Mouse (Mus musculus): Measurements from ENCODE around the gene Vsig10.
"Not testable (repeated sequence)": the region's sequence is repeated elsewhere in the genome, so short reads cannot be mapped to it uniquely, and the experiment has no call there.

Gene Vsig10

GRCm38 (mm10) chr5:117355648-117356303 is 36.9 kb downstream of the Vsig10 start:
- no peak for DNase-seq (ENCODE audit: low read depth, low spot score)

GRCm38 (mm10) chr5:117356365-117357128 is 37.7 kb downstream of the Vsig10 start:
- no peak for DNase-seq (ENCODE audit: low read depth, low spot score)

GRCm38 (mm10) chr5:117357129-117357477 is 38.2 kb downstream of the Vsig10 start, which contains the start of gene Wsb2:
Gene Wsb2 (plus strand): TSS chr5:117357304.
- DNase-seq (ENCODE audit: low read depth, low spot score): no peak

- no peak for DNase-seq (ENCODE audit: low read depth, low spot score)
These were observed 38.8 kb downstream of the Vsig10 start for GRCm38 (mm10) chr5:117357478-117358247.

GRCm38 (mm10) chr5:117358248-117358630 is 39.4 kb downstream of the Vsig10 start:
- DNase-seq (ENCODE audit: low read depth, low spot score): no peak

GRCm38 (mm10) chr5:117358725-117359124 is 39.8 kb downstream of the Vsig10 start:
- no peak for DNase-seq (ENCODE audit: low read depth, low spot score)

GRCm38 (mm10) chr5:117359497-117360227 is 40.8 kb downstream of the Vsig10 start:
- no peak for DNase-seq (ENCODE audit: low read depth, low spot score)

- no peak for DNase-seq (ENCODE audit: low read depth, low spot score)
These were observed 41.3 kb downstream of the Vsig10 start for GRCm38 (mm10) chr5:117360228-117360515.

- DNase-seq (ENCODE audit: low read depth, low spot score): no peak
These were observed 42.0 kb downstream of the Vsig10 start for GRCm38 (mm10) chr5:117360631-117361541.

GRCm38 (mm10) chr5:117361590-117361989 is 42.7 kb downstream of the Vsig10 start:
- DNase-seq (ENCODE audit: low read depth, low spot score): no peak

- DNase-seq (ENCODE audit: low read depth, low spot score): no peak
These were observed 44.3 kb downstream of the Vsig10 start for GRCm38 (mm10) chr5:117363066-117363782.

- DNase-seq (ENCODE audit: low read depth, low spot score): no peak
These were observed 45.9 kb downstream of the Vsig10 start for GRCm38 (mm10) chr5:117364821-117365220.

GRCm38 (mm10) chr5:117365904-117366561 is 47.1 kb downstream of the Vsig10 start:
- no peak for DNase-seq (ENCODE audit: low read depth, low spot score)

- no peak for DNase-seq (ENCODE audit: low read depth, low spot score)
These were observed 48.3 kb downstream of the Vsig10 start for GRCm38 (mm10) chr5:117367206-117367605.

- no peak for DNase-seq (ENCODE audit: low read depth, low spot score)
These were observed 51.7 kb downstream of the Vsig10 start for GRCm38 (mm10) chr5:117370592-117370991.

GRCm38 (mm10) chr5:117373418-117373817 is 54.5 kb downstream of the Vsig10 start:
- no peak for DNase-seq (ENCODE audit: low read depth, low spot score)

GRCm38 (mm10) chr5:117374372-117375049 is 55.6 kb downstream of the Vsig10 start:
- no peak for DNase-seq (ENCODE audit: low read depth, low spot score)

- no peak for DNase-seq (ENCODE audit: low read depth, low spot score)
These were observed 57.5 kb downstream of the Vsig10 start for GRCm38 (mm10) chr5:117376331-117376761.

GRCm38 (mm10) chr5:117377731-117378130 is 58.8 kb downstream of the Vsig10 start:
- DNase-seq (ENCODE audit: low read depth, low spot score): not testable (repeated sequence)
